Mouse (Mus musculus) MEL (cell line): ENCODE measurements at regions not wholly inside any gene's neighbourhood (a gene's known extent, or its start where the extent isn't known, plus 50 kb on each side); places are given as distances from the start of the nearest gene placed in this dataset.

Experiments
- CHD2 ChIP-seq: IDR thresholded peaks from 2 replicates; pipeline ENCODE4 v1.6.1; 2011; ENCODE audit warnings: low read length, improper control_type of control experiment
- CTCF ChIP-seq, 3 experiments: IDR thresholded peaks in 2 of 3; conservative IDR thresholded peaks in 1 of 3; 2 replicates each; pipeline ENCODE4 v1.5.1; 2011 to 2012; ENCODE audit warnings: low read length in 3 of 3, low read depth in 2 of 3, mild to moderate bottlenecking in 2 of 3, improper control_type of control experiment in 1 of 3, inconsistent platforms in 1 of 3, mixed read lengths in 1 of 3, moderate library complexity in 1 of 3; ENCODE audit not compliant: control insufficient read depth in 1 of 3, insufficient read depth in 1 of 3, poor library complexity in 1 of 3, severe bottlenecking in 1 of 3
- E2F4 ChIP-seq: IDR thresholded peaks from 2 replicates; pipeline ENCODE4 v1.6.1; 2011; ENCODE audit warnings: low read depth, low read length, improper control_type of control experiment, borderline replicate concordance
- EP300 ChIP-seq, 2 experiments: IDR thresholded peaks; 2 replicates each; pipeline ENCODE4 v1.6.1; 2011; ENCODE audit warnings: improper control_type of control experiment in 2 of 2, low read length in 2 of 2, low read depth in 1 of 2, mild to moderate bottlenecking in 1 of 2
- MAZ ChIP-seq: IDR thresholded peaks from 2 replicates; pipeline ENCODE4 v1.6.1; 2012; ENCODE audit warnings: low read depth, mild to moderate bottlenecking, inconsistent platforms, low read length, improper control_type of control experiment
- MYC ChIP-seq: IDR thresholded peaks from 2 replicates; pipeline ENCODE4 v1.6.1; 2011; ENCODE audit warnings: low read depth, mild to moderate bottlenecking, low read length, improper control_type of control experiment, moderate library complexity
- POLR2A ChIP-seq, 2 experiments: IDR thresholded peaks; 2 replicates each; pipeline ENCODE4 v1.6.1; 2011 to 2012; ENCODE audit warnings: low read length in 2 of 2, mild to moderate bottlenecking in 2 of 2, control low read depth in 1 of 2, improper control_type of control experiment in 1 of 2, low read depth in 1 of 2, moderate library complexity in 1 of 2; ENCODE audit not compliant: control insufficient read depth in 1 of 2, insufficient read depth in 1 of 2, poor library complexity in 1 of 2
- USF1 ChIP-seq: IDR thresholded peaks from 2 replicates; pipeline ENCODE4 v1.6.1; 2014; ENCODE audit warnings: low read depth, mild to moderate bottlenecking, inconsistent platforms, low read length, improper control_type of control experiment, moderate library complexity

DNA sequence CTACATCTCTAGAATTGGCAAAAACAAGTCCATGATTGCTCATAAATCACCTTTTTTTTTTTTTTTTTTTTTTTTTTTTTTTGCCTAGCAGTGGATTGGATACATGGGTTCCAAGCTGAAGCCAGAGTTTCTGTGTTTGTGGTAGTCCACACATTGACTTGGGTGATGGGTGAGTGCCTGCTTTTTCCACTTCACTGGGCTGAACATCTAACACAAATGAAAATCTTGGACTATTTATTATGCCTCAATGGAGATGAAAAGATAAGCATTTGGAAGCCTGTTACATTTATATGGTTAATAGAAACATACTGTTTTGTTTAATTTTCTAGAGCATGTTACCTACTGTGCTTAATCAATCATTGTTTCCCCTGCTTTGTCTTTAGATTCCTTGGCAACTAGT is 1152.4 kb upstream of the Nudt12 start:
- no peak for TF ChIP-seq CTCF (IDR thresholded peaks at IDR 0.05 in 2 of 3, conservative IDR thresholded peaks at IDR 0.05 in 1 of 3; ENCODE audit: control insufficient read depth in 1 of 3, insufficient read depth in 1 of 3, low read depth in 2 of 3, low read length in 3 of 3, poor library complexity in 1 of 3, severe bottlenecking in 1 of 3)
- no peak for TF ChIP-seq CHD2
- no peak for TF ChIP-seq E2F4
- TF ChIP-seq MAZ = no peak
- TF ChIP-seq POLR2A (IDR thresholded peaks at IDR 0.05; ENCODE audit: control insufficient read depth in 1 of 2, insufficient read depth in 1 of 2, low read depth in 1 of 2, low read length in 2 of 2, poor library complexity in 1 of 2) = no peak
- TF ChIP-seq EP300 (IDR thresholded peaks at IDR 0.05; ENCODE audit: low read depth in 1 of 2, low read length in 2 of 2) = no peak
- no peak for TF ChIP-seq MYC
- no peak for TF ChIP-seq USF1
